Comparison of ENCODE assay signal across 16 mouse cellular contexts in genomic region chr2:157482729-157483128, GRCm38 (mm10).
DNase-seq lines count a peak whose midpoint lies in the region; ATAC-seq and TF ChIP-seq lines count a peak whose summit lies in the region.
"Had no signal": no experiment of that assay in that cellular context is flagged by ENCODE, and none has a peak within 500 bp of the region (broad histone marks: within the 10 kb centered on the region; RNA-seq: fewer than 3 reads in every experiment).

No protein-coding gene starts in this region.

- no peak overlapping the region for H3K4me2 ChIP-seq in hindbrain, embryonic 12.5 days (replicated peaks)
- H3K4me2 ChIP-seq in neural tube, embryonic 14.5 days (ENCODE audit: low read depth, low read length) = no peak overlapping the region

- WGBS in hindbrain, embryonic 12.5 days = 27% methylated on average over 12 of the region's 12 CpGs
- 50% methylated on average over 12 of the region's 12 CpGs for WGBS in midbrain, embryonic 10.5 days
- 16% methylated on average over 12 of the region's 12 CpGs for WGBS in neural tube, embryonic 14.5 days

- peaks cover 60% of the 10 kb centered on the region for H3K4me1 ChIP-seq in hindbrain, embryonic 12.5 days
- H3K4me1 ChIP-seq in midbrain, embryonic 10.5 days = peaks cover 88% of the 10 kb centered on the region
- H3K4me1 ChIP-seq in neural tube, embryonic 14.5 days (ENCODE audit: control insufficient read depth, insufficient read depth, low read length) = peaks cover 15% of the 10 kb centered on the region

- no peaks in the 10 kb centered on the region for H3K36me3 ChIP-seq in hindbrain, embryonic 12.5 days
- no peaks in the 10 kb centered on the region for H3K36me3 ChIP-seq in midbrain, embryonic 10.5 days
- no peaks in the 10 kb centered on the region for H3K36me3 ChIP-seq in neural tube, embryonic 14.5 days (ENCODE audit: control insufficient read depth, insufficient read depth, low read length)

- TF ChIP-seq CTCF in layer of hippocampus, adult 2 months (conservative IDR thresholded peaks at IDR 0.05) = no peak

- H3K9me3 ChIP-seq in hindbrain, embryonic 12.5 days (replicated peaks) = no peaks in the 10 kb centered on the region
- no peaks in the 10 kb centered on the region for H3K9me3 ChIP-seq in midbrain, embryonic 10.5 days (replicated peaks)
- no peaks in the 10 kb centered on the region for H3K9me3 ChIP-seq in neural tube, embryonic 14.5 days (ENCODE audit: control insufficient read depth, low read length)

- no peak overlapping the region for H3K4me3 ChIP-seq in layer of hippocampus, adult 2 months
- no peak overlapping the region for H3K4me3 ChIP-seq in hindbrain, embryonic 12.5 days
- no peak overlapping the region for H3K4me3 ChIP-seq in midbrain, embryonic 10.5 days
- no peak overlapping the region for H3K4me3 ChIP-seq in neural tube, embryonic 14.5 days (ENCODE audit: low read depth, low read length)

- H3K27me3 ChIP-seq in hindbrain, embryonic 12.5 days = no peaks in the 10 kb centered on the region
- peaks cover 80% of the 10 kb centered on the region for H3K27me3 ChIP-seq in midbrain, embryonic 10.5 days (ENCODE audit: low read depth, poor library complexity, severe bottlenecking)
- no peaks in the 10 kb centered on the region for H3K27me3 ChIP-seq in neural tube, embryonic 14.5 days (ENCODE audit: control insufficient read depth, insufficient read depth, low read length)

- DNase-seq in layer of hippocampus, adult 2 months (ENCODE audit: low spot score in 2 of 2) = no peak
- DNase-seq in layer of hippocampus, adult 11-12 months (ENCODE audit: low spot score) = no peak
- no peak for DNase-seq in midbrain, embryonic 10.5 days (ENCODE audit: low spot score)
- no peak for DNase-seq in left cerebral cortex, adult 8-10 months (ENCODE audit: low spot score in 2 of 2)
- DNase-seq in MN1 (ENCODE audit: low spot score) = no peak
- no peak for DNase-seq in kidney, postnatal 25 days
- DNase-seq: adrenal gland, adult 8-10 months; cerebellum, postnatal 36 days; heart, adult 18-20 months; heart, postnatal 10 days; kidney, postnatal 14 days; right cerebral cortex, postnatal 14 days; thymus, adult 18-20 months had no signal

- peak overlapping the region; percentile 27 for H3K9ac ChIP-seq in hindbrain, embryonic 12.5 days
- peak overlapping the region; percentile 35; the same call in 1 of the 2 replicates for H3K9ac ChIP-seq in neural tube, embryonic 14.5 days (replicated peaks; ENCODE audit: low read depth, low read length)

- ATAC-seq in hindbrain, embryonic 12.5 days (ENCODE audit: low FRiP score) = no peak
- no peak for ATAC-seq in neural tube, embryonic 14.5 days (ENCODE audit: low read depth)
- ATAC-seq: intestine, embryonic 16.5 days had no signal

- H3K27ac ChIP-seq in layer of hippocampus, adult 2 months = peak overlapping the region; percentile 47; the same call in 1 of the 2 replicates
- peak overlapping the region; percentile 53 for H3K27ac ChIP-seq in hindbrain, embryonic 12.5 days
- peak overlapping the region; percentile 81 for H3K27ac ChIP-seq in midbrain, embryonic 10.5 days (replicated peaks)
- H3K27ac ChIP-seq in neural tube, embryonic 14.5 days (ENCODE audit: low read depth, low read length) = peak overlapping the region; percentile 72
